Mouse (Mus musculus) right cerebral cortex, postnatal 4 days (tissue): ENCODE data around the gene Zc3h12a.

ENCODE experiments used
- DNase-seq: peaks from one replicate; pipeline ENCODE4 v3.0.0-alpha.2; 2022

Zc3h12a gene

DNA sequence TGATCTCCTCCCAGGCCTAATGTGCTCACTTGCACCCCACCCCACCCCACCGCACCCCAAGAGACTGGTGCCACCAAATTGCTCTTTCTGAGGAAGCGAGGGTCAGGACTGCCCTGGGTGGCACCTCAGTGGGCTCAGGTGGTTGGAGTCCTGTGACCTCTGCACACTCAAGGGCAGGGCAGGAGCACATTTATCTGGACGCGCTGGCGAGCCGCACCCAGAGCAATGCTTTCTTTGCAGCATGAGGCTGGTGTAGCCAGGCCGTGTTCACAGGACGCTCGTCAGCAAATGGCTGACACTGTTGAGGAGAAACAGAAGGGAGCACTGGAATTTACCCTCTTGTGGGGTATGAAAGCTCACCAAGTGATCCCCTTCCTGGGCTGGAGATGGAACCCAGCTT is 22.3 kb downstream of the Zc3h12a start:
- DNase-seq, result no peak

DNA sequence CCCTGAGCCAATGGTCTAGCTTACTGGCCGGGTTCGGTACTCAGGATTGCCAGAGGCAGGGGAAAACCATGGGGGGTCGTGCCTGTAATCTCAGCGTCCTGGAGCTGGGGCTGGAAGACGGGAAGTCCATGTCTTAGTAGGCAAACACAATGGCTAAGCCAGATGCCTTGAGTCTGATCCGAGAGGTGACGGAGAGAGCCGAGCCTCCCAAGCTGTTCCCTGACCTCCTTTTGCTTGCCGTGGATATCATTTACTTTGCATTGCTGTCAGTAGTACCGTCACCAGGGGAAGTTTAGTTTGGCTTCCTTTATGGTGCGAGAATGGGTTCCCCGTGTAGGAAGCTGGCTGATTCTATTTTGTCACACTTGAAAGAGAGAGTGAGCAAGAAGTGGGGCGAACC is 26.3 kb downstream of the Zc3h12a start:
- DNase-seq, result no peak

DNA sequence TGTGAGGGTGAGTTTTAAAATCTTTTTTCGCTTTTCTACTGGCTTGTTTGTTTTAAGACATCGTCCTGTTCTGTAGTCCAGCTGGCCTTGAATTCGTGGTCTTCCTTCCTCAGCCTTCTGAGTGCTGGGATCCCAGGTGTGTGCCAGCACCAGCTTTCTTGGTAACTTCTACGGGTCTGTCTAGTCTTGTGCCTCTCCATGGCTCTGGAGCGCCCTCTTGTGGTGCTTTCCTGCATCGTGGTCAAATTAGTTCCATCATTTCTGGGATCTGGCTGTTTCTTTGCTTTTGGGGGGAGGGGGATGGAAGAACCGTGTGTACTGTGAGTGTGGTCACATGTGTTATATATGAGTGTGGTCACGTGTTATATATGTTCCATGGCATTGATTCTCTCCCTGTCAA is 28.2 kb downstream of the Zc3h12a start:
- DNase-seq, result peak; percentile 95

DNA sequence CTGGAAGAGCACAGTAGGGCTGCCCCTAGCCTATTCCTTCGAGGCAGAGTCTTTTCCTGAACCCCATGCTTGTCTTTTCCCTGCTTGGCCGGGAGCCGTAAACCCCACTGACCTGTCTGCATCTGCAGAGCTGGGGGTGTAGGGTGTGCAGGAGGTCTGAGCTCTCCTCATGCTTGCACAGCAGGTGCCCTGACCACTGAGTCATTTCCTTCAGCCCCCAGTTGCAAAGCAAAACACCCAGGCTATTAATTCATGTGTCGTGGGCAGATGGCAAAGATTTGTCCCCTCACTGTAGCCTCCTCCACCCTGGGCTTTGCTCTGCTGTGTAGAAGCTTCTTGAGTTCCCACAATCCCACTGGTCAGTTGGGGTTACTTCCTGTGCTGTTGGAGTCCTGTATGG is 30.2 kb downstream of the Zc3h12a start:
- DNase-seq, result no peak

DNA sequence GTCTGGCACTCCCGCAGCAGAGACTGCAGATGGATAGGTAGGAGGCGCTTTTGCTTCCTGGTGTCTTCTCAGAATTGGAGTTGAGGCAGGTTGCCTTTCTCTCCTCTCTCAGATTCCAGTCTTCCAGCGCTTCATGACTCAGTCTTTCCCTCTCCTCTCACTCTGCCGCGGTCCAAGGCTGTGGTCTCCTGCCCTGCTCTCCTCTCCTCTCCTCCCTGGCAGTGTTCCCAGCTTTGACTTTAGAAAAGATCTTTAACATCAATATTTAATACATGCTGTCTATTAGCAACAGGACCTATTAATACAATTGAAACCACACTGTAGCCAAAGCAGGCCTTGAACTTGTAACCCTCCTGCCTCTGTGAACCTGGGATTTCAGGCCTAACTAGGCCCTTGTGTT is 31.6 kb downstream of the Zc3h12a start:
- DNase-seq, result no peak

DNA sequence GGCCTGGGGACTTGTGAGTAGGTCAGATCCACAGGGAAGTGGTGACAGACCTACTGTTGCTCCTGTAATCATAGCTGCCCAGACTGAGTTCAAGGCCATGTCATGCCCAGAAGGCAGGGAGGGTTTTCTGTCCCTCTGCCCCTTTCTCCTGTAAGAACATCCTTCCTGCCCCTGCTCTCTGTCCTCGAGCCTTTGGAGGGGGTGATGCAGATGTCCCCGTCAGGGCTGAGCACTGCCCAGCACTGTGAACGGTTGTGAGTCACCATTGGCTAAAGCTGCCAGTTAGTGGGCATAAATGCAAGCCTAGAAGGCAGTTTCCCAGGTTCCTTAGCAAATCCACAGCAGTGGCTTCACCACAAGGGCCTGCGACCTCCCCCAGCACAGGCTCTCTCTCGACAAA is 34.6 kb downstream of the Zc3h12a start:
- DNase-seq, result no peak

DNA sequence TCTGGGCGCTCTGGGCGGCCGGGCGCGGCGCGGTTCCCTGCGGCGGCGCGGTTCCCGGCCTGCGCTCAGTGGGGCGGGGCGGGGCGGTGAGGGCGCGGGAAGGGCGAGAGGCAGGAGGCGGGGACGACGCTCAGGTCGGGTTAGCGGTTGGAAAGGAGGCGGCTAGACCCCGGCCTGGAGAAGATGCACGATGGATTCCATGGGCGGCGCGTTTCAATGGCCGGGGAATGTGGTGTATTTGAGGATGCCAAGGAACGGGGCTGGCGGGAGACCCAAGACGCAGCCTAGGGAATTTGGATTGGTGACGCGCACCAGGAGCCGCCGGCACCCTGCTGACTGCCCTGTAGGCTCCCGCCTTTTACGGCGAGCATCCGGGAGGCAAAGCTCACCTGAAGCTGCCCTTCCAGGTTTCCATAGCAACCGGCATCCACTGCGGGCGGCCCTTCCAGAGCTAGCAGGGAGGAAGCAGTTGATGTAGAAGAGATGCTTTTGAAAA is 42.2 kb downstream of the Zc3h12a start:
- DNase-seq, result no peak

DNA sequence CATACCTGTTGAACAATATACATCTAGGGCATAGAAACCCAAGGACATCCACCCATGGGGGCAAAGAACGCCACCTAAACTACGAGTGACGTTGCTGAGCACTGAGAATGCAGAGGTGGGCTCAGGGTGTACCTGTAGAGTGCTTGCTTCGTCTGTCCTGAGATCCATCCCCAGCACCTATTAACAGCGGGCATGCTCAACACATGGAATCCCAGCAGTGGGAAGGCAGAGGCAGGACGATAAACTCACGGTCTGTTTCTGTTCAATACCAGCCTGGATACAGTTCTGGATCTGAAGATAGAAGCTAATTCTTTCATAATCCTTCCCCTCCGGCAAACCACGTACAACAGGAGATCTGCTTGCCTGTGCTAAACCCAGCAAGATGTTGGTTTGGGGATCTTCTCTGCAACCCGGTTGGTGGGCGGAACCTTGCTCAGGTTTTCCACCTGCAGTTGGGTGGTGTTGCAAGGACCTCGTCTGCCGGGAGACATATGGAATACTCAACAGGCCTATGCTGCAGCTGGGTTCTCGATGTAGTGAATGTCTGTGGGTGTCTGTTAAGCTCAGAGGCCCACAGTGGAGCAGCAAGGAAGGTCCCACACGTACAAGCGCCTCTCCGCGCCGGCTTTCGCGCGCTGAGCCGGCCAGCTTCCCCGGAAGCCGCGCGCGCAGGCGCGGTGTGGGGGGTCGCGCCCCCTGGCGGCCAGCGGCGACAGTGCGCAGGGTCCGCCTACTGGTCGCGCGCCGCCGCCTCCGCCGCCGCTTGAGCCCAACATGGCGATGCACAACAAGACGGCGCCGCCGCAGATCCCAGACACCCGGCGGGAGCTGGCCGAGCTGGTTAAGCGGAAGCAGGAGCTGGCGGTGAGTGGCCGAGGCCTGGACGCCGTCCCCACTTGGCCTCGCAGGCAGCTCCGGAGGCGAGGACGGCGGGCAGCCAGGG is 43.0 kb downstream of the Zc3h12a start, which contains the start of gene Meaf6:
Meaf6 (plus strand) TSS at position 732 of the 943 bp plus-strand sequence.
- DNase-seq, result peak; percentile 95

DNA sequence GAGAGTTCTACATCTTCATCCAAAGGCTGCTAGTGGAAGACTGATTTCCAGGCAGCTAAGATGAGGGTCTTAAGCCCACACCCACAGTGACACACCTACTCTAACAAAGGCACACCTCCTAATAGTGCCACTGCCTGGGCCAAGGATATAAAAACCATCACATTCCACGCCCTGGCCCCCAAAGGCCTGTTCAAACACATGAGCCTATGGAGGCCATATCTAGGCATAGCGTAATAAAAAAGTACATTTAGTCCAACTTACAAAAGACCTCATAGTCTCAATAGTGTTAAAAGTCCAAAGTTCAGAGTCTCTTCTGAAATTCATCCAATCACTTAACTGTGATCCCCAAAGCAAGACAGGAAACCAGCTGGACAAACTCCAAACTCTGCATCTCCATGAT is 48.9 kb downstream of the Zc3h12a start:
- no peak for DNase-seq

DNA sequence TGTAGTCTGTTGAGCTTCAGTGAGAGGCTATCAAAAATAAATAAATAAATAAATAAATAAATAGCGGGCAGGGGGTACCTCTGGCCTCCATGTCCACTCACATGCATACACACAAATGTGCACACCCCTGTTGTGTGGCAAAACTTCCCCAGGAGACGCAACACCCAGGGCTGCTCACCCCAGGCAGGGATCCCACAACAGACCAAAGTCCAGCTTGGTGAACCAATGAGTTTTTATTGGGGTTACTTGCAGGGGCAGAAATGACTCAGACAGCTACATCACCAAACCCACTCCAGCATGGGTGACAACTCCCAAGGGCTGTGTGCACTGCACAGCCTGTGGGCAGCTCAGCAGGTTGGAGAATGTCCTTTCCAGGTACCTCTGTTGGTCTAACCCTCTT is 49.9 kb downstream of the Zc3h12a start:
- no peak for DNase-seq
